Mouse (Mus musculus): ENCODE data around the gene Rfxank.

The Rfxank gene

DNA sequence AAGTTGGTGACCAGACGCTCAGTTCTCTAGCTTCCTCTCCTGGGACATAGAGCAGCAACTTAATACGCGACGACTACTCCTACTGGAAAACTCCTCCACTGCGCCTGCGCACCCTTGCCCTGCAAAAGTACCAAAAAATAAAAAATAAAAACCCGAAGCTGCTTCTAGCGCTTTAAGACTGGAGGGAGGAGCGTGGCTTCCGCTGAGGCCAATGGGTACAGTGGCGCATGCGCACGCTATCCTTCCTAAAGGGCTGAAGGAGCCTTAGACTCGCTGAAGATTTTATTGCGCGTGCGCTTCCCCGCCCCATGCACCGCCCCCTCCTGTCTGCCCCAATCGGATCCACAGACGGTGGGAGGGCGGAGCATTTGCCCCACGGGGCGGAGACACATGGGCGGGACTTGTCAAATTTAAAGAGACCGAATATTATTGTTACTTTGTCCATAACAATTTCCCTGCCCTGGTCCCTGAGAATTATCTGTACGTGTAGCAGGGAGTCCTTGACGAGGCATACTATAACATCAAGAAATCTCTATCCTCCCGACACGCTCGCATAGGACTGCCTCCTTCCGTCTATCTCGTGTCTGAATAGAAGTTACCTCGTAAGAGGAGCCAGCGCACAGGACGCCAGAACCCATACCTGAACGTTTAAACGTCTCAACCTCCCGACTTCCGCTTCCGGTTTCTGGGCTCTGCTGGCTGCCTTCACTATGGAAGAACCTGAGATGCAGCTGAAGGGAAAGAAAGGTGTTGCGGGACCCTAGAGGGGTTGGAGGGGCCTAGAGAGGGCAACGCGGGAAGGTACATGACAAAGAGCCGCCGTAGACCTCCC lies at the start of gene Rfxank, which contains the start of the genes Borcs8 and Mef2b:
TSS of gene Rfxank (minus strand) at position 129 of the 832 bp plus-strand sequence.
TSS of gene Borcs8 (plus strand) at position 474 of the 832 bp plus-strand sequence.
TSS of gene Mef2b (plus strand) at position 686 of the 832 bp plus-strand sequence.
- DNase-seq (ENCODE audit: low spot score), result peak; percentile 99

- DNase-seq (ENCODE audit: low spot score), result no peak
Observed at GRCm38 (mm10) chr8:70188707-70189106, 49.8 kb upstream of the Rfxank start.

- no peak for DNase-seq (ENCODE audit: low spot score)
Observed at GRCm38 (mm10) chr8:70183194-70183593, 44.2 kb upstream of the Rfxank start.

- DNase-seq (ENCODE audit: low spot score), result no peak
Observed at GRCm38 (mm10) chr8:70181903-70182252, 42.9 kb upstream of the Rfxank start.

GRCm38 (mm10) chr8:70181212-70181902 lies 42.4 kb upstream of the Rfxank start:
- DNase-seq (ENCODE audit: low spot score), result no peak

- no peak for DNase-seq (ENCODE audit: low spot score)
Observed at GRCm38 (mm10) chr8:70179082-70179481, 40.1 kb upstream of the Rfxank start.

DNA sequence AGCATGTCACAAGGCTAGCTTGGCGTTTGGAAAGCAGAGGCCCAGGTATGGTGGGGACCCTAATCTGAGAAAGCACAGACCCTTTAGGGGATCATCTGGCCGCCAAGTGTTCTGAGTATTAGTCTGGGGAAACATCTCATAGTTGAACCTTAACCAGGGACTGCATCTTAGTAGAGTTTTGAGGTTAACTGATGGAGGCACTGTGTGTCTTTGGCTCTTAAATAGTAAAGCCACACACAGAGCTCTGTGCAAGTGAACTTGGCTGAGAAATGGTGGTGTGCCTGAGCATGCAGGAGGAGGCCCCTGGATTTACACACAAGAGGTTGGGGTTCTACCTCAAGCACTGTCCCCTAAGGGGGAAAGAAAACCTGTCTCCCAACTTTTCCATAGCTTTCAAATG lies 39.3 kb upstream of the Rfxank start:
- DNase-seq (ENCODE audit: low spot score), result no peak

DNA sequence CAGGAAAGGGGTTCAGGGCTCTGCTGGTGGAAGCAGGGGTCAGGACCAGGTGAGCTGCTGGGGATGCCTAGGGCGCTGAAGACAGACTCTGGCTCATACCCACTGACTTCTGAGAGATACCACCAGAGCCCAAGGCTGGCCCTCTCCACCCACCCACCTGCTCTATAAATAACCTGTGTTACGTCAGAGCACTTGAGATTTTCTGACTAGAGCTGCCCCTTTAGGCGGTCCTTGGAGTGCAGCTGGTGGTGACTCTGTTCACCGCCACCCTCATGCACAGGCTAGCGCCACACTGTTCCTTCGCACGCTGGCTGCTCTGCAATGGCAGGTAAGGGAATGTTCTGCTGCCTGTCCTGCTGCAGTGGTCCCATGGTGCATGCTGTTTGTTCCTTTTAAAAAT lies 35.1 kb upstream of the Rfxank start:
- DNase-seq (ENCODE audit: low spot score), result no peak

GRCm38 (mm10) chr8:70173320-70173719 lies 34.4 kb upstream of the Rfxank start:
- no peak for DNase-seq (ENCODE audit: low spot score)

DNA sequence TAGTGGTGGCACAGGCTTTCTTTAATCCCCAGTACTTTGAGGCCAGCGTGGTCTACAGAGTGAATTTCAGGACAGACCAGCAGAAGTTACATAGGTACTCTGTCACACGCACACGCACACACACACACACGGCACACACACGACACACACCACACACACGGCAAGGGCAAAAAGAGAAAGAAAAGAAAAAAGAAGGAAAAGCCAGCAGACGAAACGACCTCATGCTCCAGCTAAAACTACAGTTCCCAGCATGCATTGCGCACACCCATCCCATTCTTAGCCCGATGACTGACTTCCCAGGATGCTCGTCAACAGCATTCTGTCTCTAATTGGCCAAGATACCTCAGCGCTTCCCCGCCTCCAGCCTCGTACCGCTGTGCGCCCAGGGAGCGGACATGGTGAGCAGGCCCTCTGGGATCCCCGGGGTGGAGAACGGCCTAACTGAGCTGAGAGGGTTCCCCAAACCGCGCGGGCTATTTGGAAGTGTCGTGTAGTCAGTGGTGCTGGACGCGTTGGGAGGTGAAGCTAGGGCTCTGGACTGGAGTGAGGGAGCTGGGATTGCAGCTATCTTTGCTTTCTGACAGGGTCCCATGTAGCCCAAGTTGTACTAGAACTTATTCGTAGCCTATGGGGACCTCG lies 33.2 kb upstream of the Rfxank start, which contains the start of gene Tmem161a:
TSS of gene Tmem161a (plus strand) at position 314 of the 639 bp plus-strand sequence.
- peak; percentile 95 for DNase-seq (ENCODE audit: low spot score)

DNA sequence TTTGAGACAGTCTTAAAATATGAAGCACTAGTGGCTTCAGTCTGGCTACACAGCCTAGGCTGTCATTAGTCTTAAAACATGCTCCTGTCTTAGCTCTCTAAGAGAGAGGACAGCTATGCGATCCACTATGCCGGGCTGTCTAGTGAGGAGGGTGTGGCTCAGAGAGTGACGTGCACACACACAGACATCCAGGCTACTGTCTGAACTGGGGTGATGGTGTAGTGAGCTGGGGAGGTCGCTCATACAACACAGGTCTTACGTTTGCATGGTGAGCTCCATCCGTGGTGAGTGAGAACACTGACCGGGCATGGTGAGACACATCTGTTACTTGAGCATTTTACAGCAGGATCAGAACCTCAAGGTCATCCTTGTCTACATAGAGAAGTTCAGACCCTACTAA lies 32.3 kb upstream of the Rfxank start:
- no peak for DNase-seq (ENCODE audit: low spot score)

GRCm38 (mm10) chr8:70170748-70171147 lies 31.8 kb upstream of the Rfxank start:
- DNase-seq (ENCODE audit: low spot score), result no peak

DNA sequence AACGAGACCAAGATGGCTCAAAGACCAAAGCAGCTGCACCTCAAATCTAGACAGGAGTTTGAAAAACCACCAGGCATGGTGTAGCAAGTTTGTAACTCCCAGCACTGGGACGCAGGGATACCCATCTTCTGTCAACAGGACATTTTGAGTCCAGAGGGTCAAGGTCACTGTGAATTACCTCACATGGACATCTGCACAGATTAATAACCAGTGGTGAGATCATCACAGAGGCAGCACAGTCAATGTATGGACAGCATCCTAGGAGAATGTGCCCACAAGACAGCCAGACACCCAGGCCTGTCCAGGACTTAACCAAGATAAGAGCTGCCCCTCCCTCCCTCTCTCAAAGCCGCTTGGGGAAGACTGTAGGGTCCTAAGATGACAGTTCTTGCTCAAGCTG lies 31.2 kb upstream of the Rfxank start:
- DNase-seq (ENCODE audit: low spot score), result no peak

DNA sequence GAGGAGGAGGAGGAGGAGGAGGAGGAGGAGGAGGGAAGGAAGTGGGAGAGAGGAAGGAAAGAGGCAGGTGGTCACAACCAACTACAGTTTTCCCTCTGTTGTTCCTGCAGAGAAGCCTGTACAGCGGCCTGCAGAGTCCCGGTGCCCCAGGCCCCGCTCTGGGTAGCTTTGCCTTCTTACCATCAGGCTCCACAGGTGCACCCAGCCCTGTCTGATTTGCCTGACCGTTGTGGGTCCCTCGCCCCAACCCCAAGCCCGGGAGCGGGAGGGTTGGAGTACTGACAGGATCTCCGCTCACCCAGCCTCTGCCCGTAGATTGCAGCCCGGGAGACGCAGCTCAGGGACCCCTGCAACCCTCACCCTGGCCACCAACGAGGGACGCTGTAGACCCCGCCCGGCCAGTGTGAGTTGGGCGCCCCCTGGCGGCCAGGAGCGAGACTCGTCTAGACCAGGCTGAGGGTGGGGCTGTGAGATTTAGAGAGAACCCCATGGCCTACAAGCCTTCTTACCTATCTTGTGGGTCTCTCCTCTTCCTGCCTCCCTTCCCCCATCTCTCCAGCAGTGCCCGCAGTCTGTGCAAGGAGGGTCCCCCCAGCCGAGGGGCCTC lies 27.7 kb upstream of the Rfxank start:
- DNase-seq (ENCODE audit: low spot score), result peak; percentile 56

DNA sequence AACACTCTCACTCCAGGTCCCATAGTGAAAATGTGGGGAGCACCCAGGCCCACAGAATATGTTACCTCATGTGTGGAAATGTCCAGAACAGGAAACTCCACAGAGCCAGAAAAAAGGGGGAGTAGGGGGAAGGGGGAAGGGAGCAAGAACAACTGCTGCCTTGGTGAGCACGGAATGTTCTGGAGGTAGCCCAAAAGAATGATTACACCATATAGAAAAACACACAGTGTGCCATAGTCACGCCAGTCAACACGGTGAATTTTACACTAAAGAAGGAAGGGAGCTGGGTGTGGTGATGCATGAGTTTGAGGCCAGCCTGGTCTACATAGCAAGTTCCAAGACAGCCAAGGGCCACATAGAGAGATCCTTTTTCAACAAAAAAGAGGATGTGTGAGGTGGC lies 24.4 kb upstream of the Rfxank start:
- DNase-seq (ENCODE audit: low spot score), result no peak

DNA sequence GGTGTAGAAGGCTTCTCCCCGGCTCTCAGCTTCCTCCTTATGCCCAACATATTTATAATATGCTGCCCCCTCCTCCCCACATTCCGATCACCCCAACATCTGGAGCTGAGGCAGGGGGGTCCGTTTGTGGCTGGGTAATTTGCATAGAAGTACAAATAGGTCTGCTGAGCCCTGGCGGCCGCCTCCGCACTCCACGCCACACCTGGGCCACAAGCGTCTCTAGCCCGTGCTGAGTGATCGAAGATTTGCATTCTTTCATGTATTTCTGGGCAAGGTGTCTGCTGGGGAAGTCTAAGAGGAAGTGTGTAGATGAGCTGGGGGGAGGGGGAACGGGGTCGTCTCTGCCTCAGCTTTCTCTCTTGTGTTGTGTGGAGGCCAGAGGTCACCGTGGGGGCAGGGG lies 21.1 kb upstream of the Rfxank start:
- DNase-seq (ENCODE audit: low spot score), result peak; percentile 23

GRCm38 (mm10) chr8:70159211-70159610 lies 20.3 kb upstream of the Rfxank start:
- no peak for DNase-seq (ENCODE audit: low spot score)

DNA sequence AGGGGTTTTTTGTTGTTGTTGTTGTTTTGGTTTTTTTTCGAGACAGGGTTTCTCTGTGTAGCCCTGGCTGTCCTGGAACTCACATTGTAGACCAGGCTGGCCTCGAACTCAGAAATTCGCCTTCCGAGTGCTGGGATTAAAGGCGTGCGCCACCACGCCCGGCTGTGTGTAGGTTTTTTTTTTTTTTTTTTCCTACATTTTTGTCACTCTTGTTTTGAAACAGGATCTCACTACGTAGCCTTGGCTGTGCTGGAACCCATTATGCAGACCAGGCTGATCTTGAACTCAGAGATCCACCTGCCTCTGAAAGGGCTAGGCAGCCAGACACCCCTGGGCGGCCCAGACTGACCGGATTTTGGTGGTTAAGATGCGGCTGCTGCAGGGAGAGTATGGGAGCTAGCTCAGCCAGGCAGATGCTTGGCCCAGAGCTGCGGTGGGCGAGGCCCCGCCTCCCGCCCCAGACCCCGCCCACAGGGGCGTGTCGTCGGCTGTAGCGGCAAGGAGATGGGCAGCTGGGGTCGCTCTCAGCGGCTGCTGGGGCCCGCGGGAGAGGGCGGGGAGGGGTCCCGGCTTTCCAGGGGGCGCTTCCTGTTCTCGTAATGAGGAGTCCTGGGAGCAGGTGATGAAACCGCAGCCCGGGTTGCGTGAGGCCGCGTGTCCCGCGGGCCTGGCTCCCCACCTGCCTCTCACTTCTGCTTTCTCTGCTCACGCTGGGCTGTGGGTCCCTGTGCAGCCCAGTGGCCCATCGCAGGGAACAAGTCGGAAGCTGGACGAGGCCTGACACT lies 19.3 kb upstream of the Rfxank start:
- DNase-seq (ENCODE audit: low spot score), result peak; percentile 44

- DNase-seq (ENCODE audit: low spot score), result no peak
Observed at GRCm38 (mm10) chr8:70157240-70157800, 18.4 kb upstream of the Rfxank start.

DNA sequence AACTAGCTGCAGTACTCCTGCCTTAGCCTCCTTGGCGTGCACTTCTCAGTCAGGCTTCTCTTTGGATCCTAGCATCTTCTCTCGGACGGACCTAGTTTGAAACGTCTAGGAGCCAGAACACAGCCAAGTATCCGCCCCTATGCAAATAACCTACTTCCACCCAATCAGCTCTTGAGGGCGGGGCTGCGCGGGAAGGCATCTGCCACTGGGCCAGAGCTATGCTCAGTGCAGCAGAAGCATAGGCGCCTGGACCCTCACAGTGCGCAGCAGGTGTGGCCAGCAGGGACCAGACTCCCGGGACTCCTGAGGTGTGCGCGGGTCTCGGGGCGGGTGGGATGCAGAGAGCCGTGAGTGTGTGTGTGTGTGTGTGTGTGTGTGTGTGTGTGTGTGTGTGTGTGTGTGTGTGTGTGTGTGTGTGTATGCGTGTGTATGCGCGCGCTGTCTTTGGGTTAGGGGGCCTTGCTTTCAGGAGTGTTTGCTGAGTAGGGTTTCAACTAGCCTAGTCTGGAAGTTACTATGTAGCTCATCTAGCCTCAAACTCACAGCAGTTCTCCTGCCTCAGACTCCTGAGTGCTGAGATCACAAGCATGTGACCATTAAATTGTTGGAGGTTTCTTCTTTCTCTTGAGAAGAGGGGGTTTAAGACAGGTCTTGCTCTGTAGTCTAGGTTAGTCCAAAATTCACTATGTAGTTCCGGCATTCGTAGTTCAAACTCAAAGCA lies 13.7 kb upstream of the Rfxank start:
- peak; percentile 73 for DNase-seq (ENCODE audit: low spot score)

All from lung, postnatal 25 days (tissue).